Mouse (Mus musculus): Measurements from ENCODE around the gene Imp4. TPM values are rescaled to one million over a fixed set of nuclear protein-coding genes. Genes with fewer than 3 reads are reported as not detected.

Imp4 gene
- polyA plus RNA-seq, 1 experiment, result 32.1 TPM

DNA sequence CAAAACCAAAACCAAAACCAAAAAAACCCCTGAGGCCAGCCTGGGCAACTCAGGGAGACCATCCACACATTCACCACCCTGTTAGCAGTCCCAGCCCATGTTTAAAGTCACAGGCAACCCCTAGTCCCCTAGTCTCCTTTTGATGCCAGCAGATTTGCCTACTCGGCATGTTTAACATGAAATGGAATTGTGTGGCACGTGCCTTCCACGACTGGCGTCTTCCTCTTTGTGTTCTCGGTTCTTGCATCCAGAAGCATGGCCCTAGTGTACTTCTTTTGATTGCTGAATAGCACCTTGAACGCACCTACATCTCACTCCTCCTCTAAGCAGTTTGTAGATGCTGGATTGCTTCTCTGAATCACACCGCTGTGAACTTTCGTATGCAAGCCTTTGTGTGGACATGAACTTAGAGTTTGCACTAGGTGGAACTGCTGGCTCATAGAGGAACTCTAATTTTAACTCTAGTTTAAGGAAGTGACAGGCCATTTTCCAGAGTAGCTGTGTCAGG, 24.7 kb downstream of the Imp4 start:
- H3K4me3 ChIP-seq (replicated peaks; ENCODE audit: insufficient read depth, low read depth, low read length), result no peak overlapping the region
- H3K27me3 ChIP-seq (ENCODE audit: control insufficient read depth, insufficient read depth, low read length), result no peaks in the 10 kb centered on the region
- no peaks in the 10 kb centered on the region for H3K4me1 ChIP-seq (ENCODE audit: control insufficient read depth, insufficient read depth, low read length)
- H3K27ac ChIP-seq (ENCODE audit: insufficient read depth, low read length), result no peak overlapping the region
- 88% methylated on average over 8 of the region's 8 CpGs for WGBS
- no peak for TF ChIP-seq POLR2A (IDR thresholded peaks at IDR 0.05; ENCODE audit: borderline replicate concordance, insufficient read depth, low read length)
- TF ChIP-seq CTCF (IDR thresholded peaks at IDR 0.05; ENCODE audit: borderline replicate concordance, insufficient read depth, low read depth, low read length), result no peak
- no peak for DNase-seq

DNA sequence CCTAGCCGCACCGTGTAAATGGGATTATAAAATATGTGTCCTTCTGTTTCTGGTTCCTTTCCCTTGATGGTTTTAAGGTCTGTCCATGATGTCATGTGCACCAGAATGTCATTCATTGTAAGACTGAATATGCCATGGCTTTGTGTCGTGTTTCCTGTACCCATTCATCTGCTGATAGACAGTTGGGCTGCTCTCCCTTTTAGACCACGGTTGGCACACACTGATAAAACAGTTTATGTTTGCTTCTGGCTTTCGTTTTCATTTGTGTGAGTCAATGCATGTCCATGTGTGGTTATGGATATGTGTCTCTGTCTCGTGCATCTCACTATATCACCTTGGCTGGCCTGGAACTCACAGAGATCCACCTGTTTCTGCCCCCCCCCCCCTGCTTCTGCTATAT, 25.8 kb downstream of the Imp4 start:
- WGBS, result 65% methylated on average over 6 of the region's 6 CpGs
- DNase-seq, result no peak

DNA sequence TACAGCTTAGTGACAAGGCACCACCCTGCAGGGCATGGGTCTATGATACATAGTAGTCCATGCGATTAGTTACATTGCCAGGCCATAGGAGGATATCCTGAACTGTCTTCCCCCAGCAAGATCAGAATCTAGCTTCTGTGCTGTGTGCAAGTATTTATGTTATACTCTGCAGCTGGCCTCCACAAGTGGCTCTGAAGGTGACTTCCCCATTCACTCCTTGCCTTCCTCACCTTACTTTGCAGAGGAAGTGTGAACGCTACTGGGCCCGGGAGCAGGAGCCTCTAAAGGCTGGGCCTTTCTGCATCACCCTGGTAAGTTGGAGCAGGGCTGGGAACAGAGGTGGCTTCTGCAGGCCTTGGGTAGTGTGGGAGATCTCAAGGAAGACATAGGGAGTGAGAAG, 28.4 kb downstream of the Imp4 start:
- Histone ChIP-seq H3K4me3 (replicated peaks; ENCODE audit: insufficient read depth, low read depth, low read length) (no peak overlapping the region), H3K27ac (ENCODE audit: insufficient read depth, low read length) (no peak overlapping the region), H3K4me1 (ENCODE audit: control insufficient read depth, insufficient read depth, low read length) (0 out of 2 replicates have a peak, but pooled peaks cover 2% of the 10 kb centered on the region), H3K27me3 (ENCODE audit: control insufficient read depth, insufficient read depth, low read length) (no peaks in the 10 kb centered on the region)
- no peak for TF ChIP-seq CTCF (IDR thresholded peaks at IDR 0.05; ENCODE audit: borderline replicate concordance, insufficient read depth, low read depth, low read length)
- no peak for TF ChIP-seq POLR2A (IDR thresholded peaks at IDR 0.05; ENCODE audit: borderline replicate concordance, insufficient read depth, low read length)
- 73% methylated on average over 3 of the region's 3 CpGs for WGBS
- DNase-seq, result no peak

More for the DNA sequence above, 25.8 kb downstream of the Imp4 start:
- Histone ChIP-seq H3K27ac (ENCODE audit: insufficient read depth, low read length) (no peak overlapping the region), H3K4me1 (ENCODE audit: control insufficient read depth, insufficient read depth, low read length) (no peaks in the 10 kb centered on the region), H3K27me3 (ENCODE audit: control insufficient read depth, insufficient read depth, low read length) (no peaks in the 10 kb centered on the region), H3K4me3 (replicated peaks; ENCODE audit: insufficient read depth, low read depth, low read length) (no peak overlapping the region)
- no peak for TF ChIP-seq CTCF (IDR thresholded peaks at IDR 0.05; ENCODE audit: borderline replicate concordance, insufficient read depth, low read depth, low read length)
- TF ChIP-seq POLR2A (IDR thresholded peaks at IDR 0.05; ENCODE audit: borderline replicate concordance, insufficient read depth, low read length), result no peak

DNA sequence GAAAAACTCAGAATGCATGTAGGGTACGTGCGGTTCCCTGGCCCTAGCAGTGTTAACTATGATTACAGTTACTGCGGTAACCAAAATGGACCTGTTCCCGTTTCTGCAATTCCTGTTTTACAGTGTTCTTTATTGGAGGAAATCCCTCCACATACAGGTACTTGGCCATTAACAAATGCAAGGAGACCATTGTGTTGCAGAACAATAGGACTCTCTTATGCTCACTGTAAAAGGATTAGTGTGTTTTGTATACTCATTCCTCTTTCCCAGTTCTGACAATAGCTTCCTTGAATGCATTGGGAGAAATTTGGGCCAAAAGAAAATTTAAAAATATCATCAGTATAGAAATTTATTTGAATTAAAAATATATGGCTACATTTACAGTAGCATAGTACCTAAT, 28.8 kb downstream of the Imp4 start:
- Histone ChIP-seq H3K4me3 (replicated peaks; ENCODE audit: insufficient read depth, low read depth, low read length) (no peak overlapping the region), H3K27ac (ENCODE audit: insufficient read depth, low read length) (no peak overlapping the region), H3K4me1 (ENCODE audit: control insufficient read depth, insufficient read depth, low read length) (0 out of 2 replicates have a peak, but pooled peaks cover 2% of the 10 kb centered on the region), H3K27me3 (ENCODE audit: control insufficient read depth, insufficient read depth, low read length) (no peaks in the 10 kb centered on the region)
- WGBS, result 86% methylated on average over 4 of the region's 4 CpGs
- TF ChIP-seq POLR2A (IDR thresholded peaks at IDR 0.05; ENCODE audit: borderline replicate concordance, insufficient read depth, low read length), result no peak
- TF ChIP-seq CTCF (IDR thresholded peaks at IDR 0.05; ENCODE audit: borderline replicate concordance, insufficient read depth, low read depth, low read length), result no peak
- DNase-seq, result no peak

DNA sequence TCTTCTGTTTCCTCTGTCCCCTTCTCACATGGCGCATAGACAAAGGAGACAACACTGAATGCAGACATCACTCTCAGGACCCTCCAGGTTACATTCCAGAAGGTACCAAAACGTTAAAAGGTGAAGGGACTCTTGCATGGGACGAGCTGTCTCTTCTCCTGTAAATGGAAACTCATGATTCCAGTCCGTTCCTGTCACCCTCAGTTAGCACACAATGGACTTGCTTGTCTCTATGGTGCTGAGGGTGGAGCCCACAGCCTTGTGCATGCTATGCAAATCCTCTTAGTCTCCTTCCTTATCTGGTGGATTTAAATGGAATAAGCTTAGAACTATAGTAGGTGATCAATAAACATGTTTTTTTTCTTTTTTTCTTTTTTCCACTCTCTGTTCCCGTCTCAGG, 30.1 kb downstream of the Imp4 start:
- no peaks in the 10 kb centered on the region for H3K27me3 ChIP-seq (ENCODE audit: control insufficient read depth, insufficient read depth, low read length)
- no peak for DNase-seq
- 0 out of 2 replicates have a peak, but pooled peaks cover 2% of the 10 kb centered on the region for H3K4me1 ChIP-seq (ENCODE audit: control insufficient read depth, insufficient read depth, low read length)
- TF ChIP-seq CTCF (IDR thresholded peaks at IDR 0.05; ENCODE audit: borderline replicate concordance, insufficient read depth, low read depth, low read length), result no peak
- no peak for TF ChIP-seq POLR2A (IDR thresholded peaks at IDR 0.05; ENCODE audit: borderline replicate concordance, insufficient read depth, low read length)
- 73% methylated on average over 5 of the region's 5 CpGs for WGBS
- no peak overlapping the region for H3K4me3 ChIP-seq (replicated peaks; ENCODE audit: insufficient read depth, low read depth, low read length)
- H3K27ac ChIP-seq (ENCODE audit: insufficient read depth, low read length), result no peak overlapping the region

DNA sequence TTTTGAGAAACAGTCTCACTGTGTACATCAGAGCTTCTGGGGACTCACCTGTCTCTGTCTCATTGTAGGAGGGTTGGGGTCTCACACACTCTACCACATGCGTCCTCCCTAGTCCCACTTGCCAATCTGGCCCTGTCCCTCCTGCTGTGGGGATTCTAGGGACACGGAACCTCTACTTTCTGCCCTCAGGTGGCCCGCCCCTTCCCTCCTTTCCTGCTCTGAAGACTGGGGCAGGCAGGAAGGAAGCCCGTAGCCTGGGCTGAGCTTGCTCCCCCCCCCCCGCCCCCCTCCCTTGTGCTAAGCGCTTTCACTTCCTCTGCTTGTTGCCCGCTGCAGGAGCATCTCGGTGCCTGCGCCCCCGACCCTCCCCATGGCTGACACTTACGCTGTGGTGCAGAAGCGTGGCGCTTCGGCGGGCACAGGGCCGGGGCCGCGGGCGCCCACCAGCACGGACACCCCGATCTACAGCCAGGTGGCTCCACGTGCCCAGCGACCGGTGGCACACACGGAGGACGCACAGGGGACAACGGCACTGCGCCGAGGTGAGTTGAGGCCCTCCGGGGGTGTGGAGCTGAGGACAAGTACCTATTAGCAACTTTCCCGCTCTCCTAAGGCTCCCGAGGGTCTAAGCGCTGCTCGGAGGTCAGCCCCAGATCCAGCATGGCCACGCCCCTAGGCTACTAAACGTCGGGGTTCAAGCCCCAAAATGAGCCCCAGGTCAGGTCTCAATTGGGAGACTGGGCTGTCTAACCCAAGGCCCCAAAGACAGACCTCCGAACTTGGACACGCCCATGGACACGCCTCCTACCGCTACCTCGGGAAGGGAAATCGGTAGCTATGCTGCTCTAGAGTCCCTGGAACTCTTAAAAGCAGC, 33.0 kb downstream of the Imp4 start:
- WGBS, result 2% methylated on average over 42 of the region's 43 CpGs
- Histone ChIP-seq H3K27ac (ENCODE audit: insufficient read depth, low read length) (no peak overlapping the region), H3K4me3 (replicated peaks; ENCODE audit: insufficient read depth, low read depth, low read length) (peak overlapping the region; percentile 25), H3K27me3 (ENCODE audit: control insufficient read depth, insufficient read depth, low read length) (no peaks in the 10 kb centered on the region), H3K4me1 (ENCODE audit: control insufficient read depth, insufficient read depth, low read length) (0 out of 2 replicates have a peak, but pooled peaks cover 2% of the 10 kb centered on the region)
- DNase-seq, result no peak
- TF ChIP-seq CTCF (IDR thresholded peaks at IDR 0.05; ENCODE audit: borderline replicate concordance, insufficient read depth, low read depth, low read length) (no peak), POLR2A (IDR thresholded peaks at IDR 0.05; ENCODE audit: borderline replicate concordance, insufficient read depth, low read length) (no peak)

DNA sequence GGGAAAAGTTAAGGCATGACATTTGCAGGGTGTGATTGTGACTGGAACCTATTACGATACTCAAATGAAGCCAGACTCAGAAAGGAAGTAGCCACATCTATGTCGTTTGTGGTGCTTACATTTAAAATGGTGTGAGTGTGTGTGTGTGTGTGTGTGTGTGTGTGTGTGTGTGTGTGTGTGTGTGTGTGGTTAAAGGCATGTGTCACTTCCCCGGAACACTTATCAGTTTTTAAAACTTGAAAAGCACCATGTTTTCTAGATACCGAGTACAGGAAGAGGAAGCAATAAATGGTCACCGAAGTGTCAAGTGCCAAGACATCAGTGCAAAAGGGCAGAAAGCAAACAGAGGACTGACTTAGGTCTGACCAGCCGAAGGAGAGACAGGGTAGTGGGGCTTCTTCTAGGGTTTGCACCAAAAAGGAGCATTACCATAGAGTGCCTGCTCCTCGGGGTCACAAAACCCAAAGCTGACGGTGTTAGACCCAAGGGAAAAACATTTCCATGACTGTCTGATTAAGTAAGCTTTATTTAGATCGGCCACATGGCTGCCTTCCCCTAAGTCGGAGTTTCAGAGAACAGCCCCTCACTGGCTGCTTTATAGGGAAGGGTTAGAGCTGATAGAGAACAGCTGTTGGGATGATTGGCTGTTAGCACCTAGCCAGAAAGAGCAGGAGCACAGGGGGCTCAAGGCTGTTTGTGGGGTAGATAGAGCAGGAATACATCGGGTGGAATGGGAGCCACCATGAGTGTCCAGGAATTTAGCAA, 39.4 kb downstream of the Imp4 start:
- WGBS, result 65% methylated on average over 11 of the region's 11 CpGs
- TF ChIP-seq CTCF (IDR thresholded peaks at IDR 0.05; ENCODE audit: borderline replicate concordance, insufficient read depth, low read depth, low read length) (no peak), POLR2A (IDR thresholded peaks at IDR 0.05; ENCODE audit: borderline replicate concordance, insufficient read depth, low read length) (no peak)

More for the DNA sequence above, 39.4 kb downstream of the Imp4 start:
- Histone ChIP-seq H3K27me3 (ENCODE audit: control insufficient read depth, insufficient read depth, low read length) (no peaks in the 10 kb centered on the region), H3K4me1 (ENCODE audit: control insufficient read depth, insufficient read depth, low read length) (no peaks in the 10 kb centered on the region), H3K4me3 (replicated peaks; ENCODE audit: insufficient read depth, low read depth, low read length) (no peak overlapping the region), H3K27ac (ENCODE audit: insufficient read depth, low read length) (no peak overlapping the region)
- no peak for DNase-seq

All from cerebellum, adult 2 months (tissue).